In the genomic region with DNA sequence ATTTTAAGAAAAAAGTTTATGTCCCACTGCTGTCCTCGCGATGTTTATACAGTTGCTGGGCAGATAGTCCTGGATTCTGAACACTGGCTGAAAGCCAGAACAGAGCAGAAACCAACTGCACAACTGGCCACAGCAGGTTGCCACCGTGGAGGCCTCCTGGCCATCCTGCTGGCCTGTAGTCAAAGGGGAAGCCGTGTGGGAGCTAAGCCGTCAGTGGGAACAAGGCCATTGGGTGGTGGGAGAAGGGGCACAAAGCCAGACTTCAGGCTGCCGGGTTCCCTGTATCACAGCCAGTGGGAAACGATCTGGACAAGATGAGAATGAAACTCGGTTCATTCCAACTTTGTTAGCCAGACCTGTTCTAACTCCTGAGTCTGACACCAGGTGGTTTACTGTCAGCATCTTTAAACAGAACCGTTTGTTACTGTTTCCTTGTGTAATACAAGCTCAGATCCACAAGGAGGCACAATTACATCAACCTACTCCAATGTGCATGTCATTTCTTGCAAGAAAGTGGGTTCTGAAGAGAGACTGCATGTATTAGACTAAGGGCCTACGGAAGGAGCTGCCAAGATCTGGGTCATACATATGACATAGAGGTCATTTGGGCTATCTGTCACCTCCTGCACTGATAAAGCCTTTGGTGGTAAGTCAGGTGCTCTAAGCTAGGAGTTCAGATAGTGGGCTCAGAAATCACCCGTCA, we compare ENCODE assay signal across 9 mouse cellular contexts. TPM values are rescaled to one million over a fixed set of nuclear protein-coding genes. Genes with fewer than 3 reads are reported as not detected.
DNase-seq lines count a peak whose midpoint lies in the region; ATAC-seq and TF ChIP-seq lines count a peak whose summit lies in the region.
"Had no signal": no experiment of that assay in that cellular context is flagged by ENCODE, and none has a peak within 500 bp of the region (broad histone marks: within the 10 kb centered on the region; RNA-seq: fewer than 3 reads in every experiment).

No protein-coding gene starts in this region.

- H3K36me3 ChIP-seq in lung, embryonic 14.5 days (ENCODE audit: insufficient read depth): no peaks in the 10 kb centered on the region
- no peaks in the 10 kb centered on the region for H3K36me3 ChIP-seq in forebrain, embryonic 16.5 days (ENCODE audit: control insufficient read depth, insufficient read depth)
- H3K36me3 ChIP-seq in megakaryocyte, embryonic 14.5 days (replicated peaks; ENCODE audit: low read length): no peaks in the 10 kb centered on the region

- H3K27ac ChIP-seq in lung, embryonic 14.5 days (ENCODE audit: low read depth): no peak overlapping the region
- H3K27ac ChIP-seq in forebrain, embryonic 16.5 days (ENCODE audit: low read length): no peak overlapping the region

- peak; percentile 41; the same call in 1 of the 2 replicates for ATAC-seq in lung, embryonic 14.5 days (ENCODE audit: insufficient read depth)
- ATAC-seq in forebrain, embryonic 16.5 days: peak; percentile 68

- H3K27me3 ChIP-seq in lung, embryonic 14.5 days (ENCODE audit: insufficient read depth, low read length): no peaks in the 10 kb centered on the region
- peaks cover 2% of the 10 kb centered on the region; the same call in 1 of the 2 replicates for H3K27me3 ChIP-seq in forebrain, embryonic 16.5 days (replicated peaks; ENCODE audit: control insufficient read depth, insufficient read depth, low read length)
- peaks cover 8% of the 10 kb centered on the region for H3K27me3 ChIP-seq in megakaryocyte, embryonic 14.5 days (replicated peaks)

- no peaks in the 10 kb centered on the region for H3K9me3 ChIP-seq in lung, embryonic 14.5 days (ENCODE audit: low read depth, low read length)
- no peaks in the 10 kb centered on the region for H3K9me3 ChIP-seq in forebrain, embryonic 16.5 days (ENCODE audit: control insufficient read depth, low read length)
- no peaks in the 10 kb centered on the region for H3K9me3 ChIP-seq in megakaryocyte, embryonic 14.5 days

- DNase-seq in cerebellum, adult 18-20 months: peak; percentile 11 to 12
- DNase-seq in cerebellum, adult 11 months: no peak
- DNase-seq in lung, embryonic 14.5 days: peak; percentile 57
- DNase-seq in lung, postnatal 25 days (ENCODE audit: low spot score): no peak
- no peak for DNase-seq in urinary bladder, postnatal 10 days (ENCODE audit: low spot score)
- DNase-seq in ovary, adult 18-20 months (ENCODE audit: low spot score): no peak

- WGBS in lung, embryonic 14.5 days: 43% methylated on average over 11 of the region's 11 CpGs
- WGBS in forebrain, embryonic 16.5 days: 47% methylated on average over 11 of the region's 11 CpGs

- H3K4me2 ChIP-seq in lung, embryonic 14.5 days: 0 out of 2 replicates have a peak overlapping the region, but pooled peaks have one; percentile 18
- H3K4me2 ChIP-seq in forebrain, embryonic 16.5 days (ENCODE audit: low read length): peak overlapping the region; percentile 31

- H3K4me3 ChIP-seq in lung, embryonic 14.5 days (ENCODE audit: low read depth, low read length): no peak overlapping the region
- H3K4me3 ChIP-seq in forebrain, embryonic 16.5 days (replicated peaks; ENCODE audit: low read length): no peak overlapping the region
- peak overlapping the region; percentile 87 for H3K4me3 ChIP-seq in megakaryocyte, embryonic 14.5 days (replicated peaks)

- no peak overlapping the region for H3K9ac ChIP-seq in lung, embryonic 14.5 days
- no peak overlapping the region for H3K9ac ChIP-seq in forebrain, embryonic 16.5 days (replicated peaks; ENCODE audit: low read depth, low read length)

- TF ChIP-seq CTCF in lung, embryonic 14.5 days (IDR thresholded peaks at IDR 0.05; ENCODE audit: low read depth): peak; percentile 63

- no peaks in the 10 kb centered on the region for H3K4me1 ChIP-seq in lung, embryonic 14.5 days (ENCODE audit: insufficient read depth)
- peaks cover 3% of the 10 kb centered on the region for H3K4me1 ChIP-seq in forebrain, embryonic 16.5 days (replicated peaks; ENCODE audit: control insufficient read depth, insufficient read depth, low read length)
- H3K4me1 ChIP-seq in megakaryocyte, embryonic 14.5 days: peaks cover 33% of the 10 kb centered on the region

RNA-seq across cellular contexts. Expression of gene Lrrc9, which starts 19.7 kb away (rescaled TPM):
- 0.29 and 0.87 TPM in 2 replicates for polyA plus RNA-seq in lung, embryonic 14.5 days (2014; fragmentation: Nextera tagmentation; extraction: Ambion mirVana)
- 3.4 and 3.9 TPM in 2 replicates for polyA plus RNA-seq in forebrain, embryonic 16.5 days (2015; fragmentation: Nextera tagmentation; extraction: Ambion mirVana)
- 0.30 and 2.3 TPM in 2 replicates for polyA plus RNA-seq in megakaryocyte, embryonic 14.5 days (2012; ENCODE audit: insufficient read depth, low replicate concordance)
- polyA plus RNA-seq: large intestine, adult 2 months had no signal

RNA-seq across cellular contexts. Expression of gene Rtn1, which starts 52.5 kb away (rescaled TPM):
- 9.4 and 9.8 TPM in 2 replicates for polyA plus RNA-seq in lung, embryonic 14.5 days (2014; fragmentation: Nextera tagmentation; extraction: Ambion mirVana)
- 2,125 and 2,513 TPM in 2 replicates for polyA plus RNA-seq in forebrain, embryonic 16.5 days (2015; fragmentation: Nextera tagmentation; extraction: Ambion mirVana)
- polyA plus RNA-seq in megakaryocyte, embryonic 14.5 days (2012; ENCODE audit: insufficient read depth, low replicate concordance): not detected in 2 replicates

Comparison
In these comparisons a context has a peak if more than half of its experiments do, and no peak if none do; other contexts are left out.
1. DNase-seq: peak in cerebellum, adult 18-20 months (2 of 2) and lung, embryonic 14.5 days (single experiment); none in cerebellum, adult 11 months (single experiment), lung, postnatal 25 days (single experiment), urinary bladder, postnatal 10 days (single experiment) and ovary, adult 18-20 months (single experiment).
2. RNA of gene Rtn1, which starts 52.5 kb away (polyA plus RNA-seq): 2,125 to 2,513 TPM in forebrain, embryonic 16.5 days; 9.4 to 9.8 TPM in lung, embryonic 14.5 days and not detected in megakaryocyte, embryonic 14.5 days; every median in the first group is over 100 times any median in the second.